Comparison of ENCODE assay signal across 11 mouse cellular contexts in the genomic region with DNA sequence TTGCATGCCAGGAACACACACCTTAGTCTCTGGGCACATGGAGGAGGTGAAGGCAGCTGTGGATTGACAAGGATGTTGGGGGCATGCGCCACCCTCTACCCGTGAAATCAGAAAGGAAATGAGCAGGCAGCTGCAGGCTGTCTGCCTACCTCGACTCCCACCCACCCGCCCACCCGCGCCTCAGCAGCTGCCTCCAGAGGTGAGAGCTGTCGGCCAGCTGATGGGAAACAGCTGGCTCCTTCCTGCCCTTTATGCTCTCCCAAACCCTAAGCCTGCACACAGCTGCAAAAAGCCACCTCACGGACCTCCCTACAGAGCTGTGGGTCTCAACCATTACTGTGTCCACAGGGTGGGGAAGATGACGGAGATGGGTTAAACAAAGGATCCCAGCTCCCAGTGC. TPM values are rescaled to one million over a fixed set of nuclear protein-coding genes. Genes with fewer than 3 reads are reported as not detected.
DNase-seq lines count a peak whose midpoint lies in the region; ATAC-seq and TF ChIP-seq lines count a peak whose summit lies in the region.
"Had no signal": no experiment of that assay in that cellular context is flagged by ENCODE, and none has a peak within 500 bp of the region (broad histone marks: within the 10 kb centered on the region; RNA-seq: fewer than 3 reads in every experiment).

No protein-coding gene starts in this region.

- peak overlapping the region; percentile 76 for H3K27ac ChIP-seq in gastrocnemius, adult 2 months
- 0 out of 2 replicates have a peak overlapping the region, but pooled peaks have one; percentile 9 for H3K27ac ChIP-seq in midbrain, embryonic 10.5 days (replicated peaks)
- H3K27ac ChIP-seq in midbrain, embryonic 13.5 days = no peak overlapping the region
- H3K27ac ChIP-seq in limb, embryonic 15.5 days = peak overlapping the region; percentile 70
- H3K27ac ChIP-seq in hindbrain, postnatal 0 days = no peak overlapping the region
- H3K27ac ChIP-seq: midbrain, embryonic 15.5 days had no signal

- TF ChIP-seq CTCF in gastrocnemius, adult 2 months (IDR thresholded peaks at IDR 0.05) = no peak
- no peak for TF ChIP-seq CTCF in hindbrain, postnatal 0 days (IDR thresholded peaks at IDR 0.05; ENCODE audit: low read depth)

- H3K9me3 ChIP-seq in midbrain, embryonic 10.5 days (replicated peaks) = no peaks in the 10 kb centered on the region
- H3K9me3 ChIP-seq in midbrain, embryonic 13.5 days = no peaks in the 10 kb centered on the region
- H3K9me3 ChIP-seq in limb, embryonic 15.5 days = no peaks in the 10 kb centered on the region
- no peaks in the 10 kb centered on the region for H3K9me3 ChIP-seq in hindbrain, postnatal 0 days (ENCODE audit: low read length)
- H3K9me3 ChIP-seq: midbrain, embryonic 15.5 days had no signal

- H3K36me3 ChIP-seq in midbrain, embryonic 10.5 days = no peaks in the 10 kb centered on the region
- H3K36me3 ChIP-seq in midbrain, embryonic 13.5 days = no peaks in the 10 kb centered on the region
- H3K36me3 ChIP-seq in limb, embryonic 15.5 days = no peaks in the 10 kb centered on the region
- H3K36me3 ChIP-seq in hindbrain, postnatal 0 days (ENCODE audit: insufficient read depth, low read length) = no peaks in the 10 kb centered on the region
- H3K36me3 ChIP-seq: midbrain, embryonic 15.5 days had no signal

- 65% methylated on average over 9 of the region's 9 CpGs for WGBS in midbrain, embryonic 10.5 days
- WGBS in midbrain, embryonic 13.5 days = 75% methylated on average over 9 of the region's 9 CpGs
- 12% methylated on average over 9 of the region's 9 CpGs for WGBS in limb, embryonic 15.5 days
- 51% methylated on average over 9 of the region's 9 CpGs for WGBS in hindbrain, postnatal 0 days

- no peak overlapping the region for H3K9ac ChIP-seq in midbrain, embryonic 13.5 days (replicated peaks)
- no peak overlapping the region for H3K9ac ChIP-seq in limb, embryonic 15.5 days
- H3K9ac ChIP-seq in hindbrain, postnatal 0 days (replicated peaks; ENCODE audit: low read length) = no peak overlapping the region
- H3K9ac ChIP-seq: midbrain, embryonic 15.5 days had no signal

- no peaks in the 10 kb centered on the region; the same call in 1 of the 2 replicates for H3K4me1 ChIP-seq in midbrain, embryonic 10.5 days
- no peaks in the 10 kb centered on the region for H3K4me1 ChIP-seq in midbrain, embryonic 13.5 days (replicated peaks)
- peaks cover 24% of the 10 kb centered on the region for H3K4me1 ChIP-seq in limb, embryonic 15.5 days
- H3K4me1 ChIP-seq in hindbrain, postnatal 0 days (ENCODE audit: insufficient read depth, low read length) = no peaks in the 10 kb centered on the region
- H3K4me1 ChIP-seq: midbrain, embryonic 15.5 days had no signal

- DNase-seq in gastrocnemius, adult 2 months = no peak
- no peak for DNase-seq in gastrocnemius, postnatal 36 days
- DNase-seq in midbrain, embryonic 10.5 days (ENCODE audit: low spot score) = no peak
- DNase-seq in thymus, postnatal 4 days = peak; percentile 63
- DNase-seq in left cerebral cortex, adult 8-10 months (ENCODE audit: low spot score in 2 of 2) = no peak
- no peak for DNase-seq in hindbrain, postnatal 0 days (ENCODE audit: low spot score)
- DNase-seq: right cerebral cortex, adult 18-20 months had no signal

- intact Hi-C loops in gastrocnemius, adult 2 months (cut with DNase I) = no loop called here
- intact Hi-C loops in gastrocnemius, postnatal 36 days (cut with DNase I) = no loop called here

- no peak for ATAC-seq in midbrain, embryonic 13.5 days
- ATAC-seq in limb, embryonic 15.5 days (ENCODE audit: insufficient number of reproducible peaks, low FRiP score, low TSS enrichment, low read depth) = 0 out of 2 replicates have a peak, but pooled peaks have one; percentile 12
- no peak for ATAC-seq in hindbrain, postnatal 0 days
- ATAC-seq: midbrain, embryonic 15.5 days had no signal

- H3K4me2 ChIP-seq in midbrain, embryonic 13.5 days (replicated peaks) = no peak overlapping the region
- H3K4me2 ChIP-seq in limb, embryonic 15.5 days = 0 out of 2 replicates have a peak overlapping the region, but pooled peaks have one; percentile 14
- no peak overlapping the region for H3K4me2 ChIP-seq in hindbrain, postnatal 0 days (ENCODE audit: low read depth, low read length)
- H3K4me2 ChIP-seq: midbrain, embryonic 15.5 days had no signal

- H3K4me3 ChIP-seq in gastrocnemius, adult 2 months = peak overlapping the region; percentile 16
- no peak overlapping the region for H3K4me3 ChIP-seq in midbrain, embryonic 10.5 days
- no peak overlapping the region for H3K4me3 ChIP-seq in midbrain, embryonic 13.5 days (replicated peaks)
- H3K4me3 ChIP-seq in limb, embryonic 15.5 days = no peak overlapping the region
- H3K4me3 ChIP-seq in hindbrain, postnatal 0 days (ENCODE audit: low read length) = no peak overlapping the region
- H3K4me3 ChIP-seq: erythroblast, embryonic 14.5 days; midbrain, embryonic 15.5 days had no signal

- H3K27me3 ChIP-seq in midbrain, embryonic 10.5 days (ENCODE audit: low read depth, poor library complexity, severe bottlenecking) = no peaks in the 10 kb centered on the region
- H3K27me3 ChIP-seq in midbrain, embryonic 13.5 days = no peaks in the 10 kb centered on the region
- H3K27me3 ChIP-seq in limb, embryonic 15.5 days = no peaks in the 10 kb centered on the region
- no peaks in the 10 kb centered on the region for H3K27me3 ChIP-seq in hindbrain, postnatal 0 days (ENCODE audit: insufficient read depth, low read length)
- H3K27me3 ChIP-seq: midbrain, embryonic 15.5 days had no signal

RNA-seq across cellular contexts. Expression of a gene that starts 44.4 kb away (rescaled TPM):
- total RNA-seq in gastrocnemius, adult 2 months (2021) = 10 to 100 TPM; 20.7 to 50.5 TPM
- 10 to 100 TPM; 18.2 to 29.9 TPM for total RNA-seq in gastrocnemius, postnatal 36 days (2021)
- polyA plus RNA-seq in midbrain, embryonic 10.5 days (2016; fragmentation: Nextera tagmentation; extraction: Ambion mirVana) = 23.4 and 25.2 TPM in 2 replicates
- 18.7 and 20.1 TPM in 2 replicates for polyA plus RNA-seq in midbrain, embryonic 13.5 days (2015; fragmentation: Nextera tagmentation; extraction: Ambion mirVana)
- polyA plus RNA-seq in limb, embryonic 15.5 days (2015; fragmentation: Nextera tagmentation; extraction: Ambion mirVana) = 29.4 and 31.4 TPM in 2 replicates
- total RNA-seq in left cerebral cortex, adult 8-10 months (2022) = 10 to 100 TPM; 25.4 to 28.1 (median 26.1) TPM
- total RNA-seq in hindbrain, postnatal 0 days (2014; rRNA removed) = 32.4 and 38.8 TPM in 2 replicates
- polyA plus RNA-seq in hindbrain, postnatal 0 days (2015; fragmentation: Nextera tagmentation; extraction: Ambion mirVana) = 22.2 and 23.2 TPM in 2 replicates
- polyA plus RNA-seq: erythroblast, embryonic 14.5 days had no signal

Comparison
In these comparisons a context has a peak if more than half of its experiments do, and no peak if none do; other contexts are left out.
1. H3K27ac ChIP-seq: peak in gastrocnemius, adult 2 months (single experiment), midbrain, embryonic 10.5 days (single experiment) and limb, embryonic 15.5 days (single experiment); none in midbrain, embryonic 13.5 days (single experiment) and hindbrain, postnatal 0 days (single experiment).